Mouse (Mus musculus) retina, adult 2 months (tissue): ENCODE measurements around the gene Morc1.

Experiments
- DNase-seq: peaks from one replicate; pipeline ENCODE4 v3.0.0-alpha.2; 2012; ENCODE audit warnings: low read depth, low spot score

Gene Morc1

GRCm38 (mm10) chr16:48431027-48431426, at the start of gene Morc1:
Gene Morc1 (plus strand): TSS chr16:48431237.
- DNase-seq: no peak

GRCm38 (mm10) chr16:48383582-48384257, 47.3 kb upstream of the Morc1 start:
- DNase-seq: no peak

DNA sequence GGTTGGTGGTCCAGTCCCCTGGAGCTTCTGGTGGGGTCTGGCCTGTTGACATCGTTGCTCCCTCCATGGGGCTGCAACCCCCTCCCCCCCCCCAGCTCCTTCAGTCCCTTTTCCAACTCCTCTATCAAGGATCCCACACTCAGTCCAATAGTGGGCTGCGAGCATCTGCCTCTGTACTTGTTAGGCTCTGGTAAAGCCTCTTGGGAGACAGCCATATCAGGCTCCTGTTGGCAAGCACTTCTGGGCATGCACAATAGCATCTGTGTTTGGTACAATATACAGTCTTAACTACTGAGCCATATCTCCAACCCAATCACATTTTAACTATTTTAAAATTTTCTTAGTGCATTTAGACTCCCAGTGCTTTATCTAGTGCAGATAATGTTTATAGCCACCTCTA, 44.1 kb upstream of the Morc1 start:
- DNase-seq: no peak

DNA sequence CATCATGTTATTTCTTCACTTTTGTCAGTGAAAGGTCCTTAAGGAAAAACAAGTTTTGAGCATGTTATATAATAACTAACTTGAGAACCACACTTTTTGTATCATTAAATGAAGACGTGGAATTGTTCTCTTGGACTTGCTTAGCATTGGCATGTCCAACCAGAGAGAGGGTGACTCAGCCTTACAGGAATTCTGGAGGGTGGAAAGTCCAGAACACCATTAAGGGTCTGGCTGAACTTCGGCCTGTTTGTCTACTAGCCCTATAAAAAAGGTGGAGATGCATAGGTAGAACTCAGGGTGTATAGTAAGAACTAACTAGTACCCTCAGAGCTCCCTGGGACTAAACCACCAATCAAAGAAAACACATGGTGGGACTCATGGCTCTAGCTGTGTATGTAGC, 35.8 kb upstream of the Morc1 start:
- DNase-seq: no peak

DNA sequence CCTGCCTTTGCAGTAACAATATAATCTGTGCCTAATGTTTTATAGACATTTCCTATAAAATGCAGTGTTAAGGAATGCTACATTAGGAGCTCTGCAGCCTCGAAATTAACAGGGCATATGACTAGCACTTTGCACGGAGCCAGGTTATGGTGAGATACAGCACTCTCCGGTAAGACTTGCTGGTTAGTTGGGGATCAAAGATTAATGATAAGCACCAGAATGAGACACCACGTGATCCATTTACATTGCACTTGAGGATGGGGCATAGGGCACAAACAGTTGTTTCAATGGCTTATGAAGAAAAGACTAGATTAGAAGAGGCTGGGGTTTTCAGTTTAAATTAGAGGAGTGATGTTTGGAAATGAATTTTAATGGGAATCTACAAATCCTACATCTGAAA, 28.1 kb upstream of the Morc1 start:
- DNase-seq: no peak

GRCm38 (mm10) chr16:48403423-48403822, 27.6 kb upstream of the Morc1 start:
- DNase-seq: no peak

- no peak for DNase-seq
These were observed 27.0 kb upstream of the Morc1 start for GRCm38 (mm10) chr16:48404009-48404408.

- DNase-seq: no peak
These were observed 25.2 kb upstream of the Morc1 start for GRCm38 (mm10) chr16:48405674-48406403.

GRCm38 (mm10) chr16:48409580-48409979, 21.5 kb upstream of the Morc1 start:
- DNase-seq: no peak

- DNase-seq: no peak
These were observed 20.9 kb upstream of the Morc1 start for GRCm38 (mm10) chr16:48410125-48410524.

GRCm38 (mm10) chr16:48412246-48412645, 18.8 kb upstream of the Morc1 start, which contains the start of gene Gm5485:
Gene Gm5485 (minus strand): TSS chr16:48412416.
- DNase-seq: no peak

- no peak for DNase-seq
These were observed 12.5 kb upstream of the Morc1 start for GRCm38 (mm10) chr16:48418557-48418956.

DNA sequence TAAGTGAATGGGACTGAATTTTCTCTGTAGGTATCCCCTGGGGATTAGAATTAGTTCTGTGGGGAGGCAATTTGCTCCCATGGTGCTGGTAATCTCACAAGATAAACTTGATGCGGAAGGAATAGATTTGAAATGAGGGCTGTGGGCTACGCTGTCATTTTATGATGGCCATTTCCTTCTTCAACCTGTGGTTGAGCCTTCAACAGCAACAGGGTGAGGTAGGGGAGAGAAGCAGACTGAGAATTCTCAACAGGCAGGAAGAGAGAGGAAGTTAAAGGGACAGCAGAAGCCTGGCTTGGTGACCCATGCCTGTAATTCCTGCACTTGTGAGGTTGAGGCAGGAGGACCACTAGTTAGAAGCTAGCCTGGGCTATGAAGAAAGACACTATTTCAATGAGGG, 12.0 kb upstream of the Morc1 start:
- no peak for DNase-seq

- no peak for DNase-seq
These were observed 8.5 kb upstream of the Morc1 start for GRCm38 (mm10) chr16:48422501-48422900.

DNA sequence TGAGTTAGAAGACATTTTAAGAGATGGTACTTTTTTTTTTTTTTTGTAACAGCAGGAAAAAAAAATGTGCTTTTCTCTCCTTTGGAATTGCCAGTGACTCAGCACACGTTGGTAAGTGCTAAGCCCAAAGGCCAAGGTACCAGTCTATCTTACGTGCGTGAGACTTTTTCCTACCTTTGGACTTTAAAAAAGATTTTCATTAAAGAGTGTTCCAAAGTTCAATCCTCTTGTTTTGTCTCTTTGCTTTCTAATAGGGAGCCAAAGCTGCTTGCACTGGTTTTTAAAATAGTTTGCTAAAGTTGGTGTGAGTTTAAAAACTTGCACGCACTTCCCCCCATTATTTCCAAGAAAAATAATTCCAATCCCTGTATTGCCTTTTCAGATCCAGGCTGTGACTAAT, 7.0 kb upstream of the Morc1 start:
- DNase-seq: no peak

DNA sequence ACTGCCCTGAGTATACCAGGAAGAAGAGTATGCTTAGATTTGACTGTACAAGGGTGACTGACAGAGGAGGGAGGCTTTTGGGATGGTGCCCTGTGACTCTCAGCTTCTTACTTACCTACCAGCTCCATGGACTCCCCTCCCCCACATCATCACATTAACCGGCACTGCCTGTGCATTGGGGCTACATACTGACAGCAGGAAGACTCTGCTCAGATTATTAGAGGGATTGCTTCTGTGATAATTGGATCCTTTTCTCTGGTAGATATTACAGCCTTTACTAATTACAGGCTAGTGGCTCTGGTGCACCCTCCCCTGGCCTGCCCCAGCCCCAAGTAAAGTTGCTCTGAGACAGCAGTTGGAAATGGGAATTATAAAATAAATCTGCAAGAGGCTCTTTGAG, 1.6 kb upstream of the Morc1 start:
- no peak for DNase-seq

DNA sequence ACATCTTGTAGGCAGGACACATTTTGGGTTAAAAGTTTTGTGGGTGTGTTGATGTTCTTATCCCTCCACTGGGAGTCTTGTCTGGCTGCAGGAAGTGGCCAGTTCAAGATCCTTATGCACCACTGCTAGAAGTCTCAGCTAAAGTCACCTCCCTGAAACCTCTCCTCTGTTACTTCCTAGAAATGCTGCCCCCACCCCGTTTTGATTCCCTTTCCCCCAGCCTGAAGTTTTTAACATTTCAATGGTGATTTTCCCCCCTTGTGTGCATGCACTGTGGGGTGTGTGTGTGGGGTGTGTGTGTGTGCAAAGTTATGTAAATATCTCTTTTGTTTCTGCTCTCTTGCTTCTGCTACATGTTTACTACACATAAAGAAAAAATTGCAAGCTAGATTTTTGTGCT, 4.4 kb downstream of the Morc1 start:
- no peak for DNase-seq

GRCm38 (mm10) chr16:48437476-48437875, 6.4 kb downstream of the Morc1 start:
- DNase-seq: no peak

GRCm38 (mm10) chr16:48444589-48444988, 13.6 kb downstream of the Morc1 start:
- no peak for DNase-seq

DNA sequence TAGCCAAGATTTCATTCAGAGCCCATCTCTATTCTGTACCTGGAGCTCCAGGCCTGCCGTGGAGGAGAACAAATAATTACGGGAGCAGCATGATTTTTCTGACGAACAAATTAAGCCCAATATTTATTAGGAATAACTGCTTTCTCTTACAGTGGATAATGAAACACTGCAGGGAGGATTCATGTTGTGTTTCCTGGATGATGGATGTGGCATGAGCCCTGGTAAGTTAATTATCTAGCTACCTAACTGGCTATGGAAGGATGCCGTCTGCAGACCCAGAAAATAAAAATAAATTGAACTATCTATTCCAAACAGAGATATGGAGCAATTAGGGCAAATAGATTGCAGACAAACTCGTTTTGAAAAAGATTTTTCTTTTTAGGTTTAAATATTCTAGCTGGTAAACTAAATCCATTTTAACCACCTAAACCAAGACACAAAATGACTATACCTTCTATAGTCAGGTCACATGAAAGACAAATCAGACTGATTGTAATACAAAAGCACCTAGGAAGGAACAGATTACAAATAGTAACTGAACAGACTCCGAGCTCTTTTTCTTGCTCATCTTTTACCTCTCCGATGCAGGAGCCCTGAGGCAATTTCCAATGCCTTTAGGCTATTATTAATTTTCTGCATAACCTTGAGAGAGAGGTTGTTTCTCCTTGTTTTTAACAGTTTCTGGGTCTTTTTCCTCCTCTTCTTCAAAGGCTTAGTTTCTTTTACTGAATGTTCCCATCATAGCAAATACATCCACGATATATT, 15.3 kb downstream of the Morc1 start:
- DNase-seq: no peak

DNA sequence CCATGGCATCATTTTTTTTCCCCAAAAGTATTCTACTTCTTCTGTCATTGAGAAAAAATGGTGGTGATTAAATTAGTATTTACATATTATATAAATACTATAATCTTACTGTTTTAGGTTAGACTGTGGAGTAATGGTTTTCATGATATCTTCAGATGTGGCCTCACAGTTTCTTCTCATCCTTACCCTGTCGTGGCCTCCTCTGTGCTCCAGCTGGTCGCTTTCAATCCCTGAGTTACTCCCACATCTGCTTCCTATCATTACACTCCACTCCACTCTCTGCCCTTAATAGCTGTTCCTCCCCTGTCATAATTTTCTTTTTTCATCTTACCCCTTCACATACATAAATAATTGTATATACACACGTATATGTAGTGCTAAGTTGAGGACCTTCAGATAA, 22.2 kb downstream of the Morc1 start:
- DNase-seq: no peak

DNA sequence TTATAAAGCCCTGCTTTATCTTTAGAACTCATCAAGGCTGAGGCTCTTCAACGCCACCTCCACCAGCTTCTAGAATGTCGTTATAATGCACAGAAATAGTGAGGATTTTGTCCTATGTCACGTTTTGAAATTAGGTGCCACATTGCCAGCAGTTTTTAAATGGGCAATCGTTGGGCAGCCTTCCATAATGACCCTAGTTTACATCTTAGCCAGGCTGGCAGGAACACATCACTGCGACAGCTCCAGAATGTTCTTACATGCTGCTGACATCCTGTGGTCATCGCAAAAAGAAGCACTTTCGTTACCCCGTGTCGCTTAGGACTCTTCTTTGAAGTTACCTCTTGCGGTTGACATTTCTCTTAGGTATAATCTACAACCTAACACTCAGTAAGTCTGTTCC, 42.4 kb downstream of the Morc1 start:
- no peak for DNase-seq
